10 mouse cellular contexts compared by ENCODE assay signal in genomic region chrX:75143124-75143555, GRCm38 (mm10). TPM values are rescaled to one million over a fixed set of nuclear protein-coding genes. Genes with fewer than 3 reads are reported as not detected.
DNase-seq lines count a peak whose midpoint lies in the region; ATAC-seq and TF ChIP-seq lines count a peak whose summit lies in the region.
"Not testable (repeated sequence)": the region's sequence is repeated elsewhere in the genome, so short reads cannot be mapped to it uniquely, and the experiment has no call there.
"Had no signal": no experiment of that assay in that cellular context is flagged by ENCODE, and none has a peak within 500 bp of the region (broad histone marks: within the 10 kb centered on the region; RNA-seq: fewer than 3 reads in every experiment).

No protein-coding gene starts in this region.

- not testable (repeated sequence) for H3K27me3 ChIP-seq in embryonic facial prominence, embryonic 14.5 days (replicated peaks; ENCODE audit: control insufficient read depth, insufficient read depth, low read length); heart, embryonic 12.5 days (replicated peaks); intestine, embryonic 15.5 days (replicated peaks); limb, embryonic 14.5 days (ENCODE audit: control insufficient read depth, insufficient read depth, low read length)

- peak; percentile 37; the same call in 1 of the 2 replicates for ATAC-seq in embryonic facial prominence, embryonic 14.5 days (ENCODE audit: low read depth)
- ATAC-seq in heart, embryonic 12.5 days (ENCODE audit: insufficient number of reproducible peaks, low FRiP score); limb, embryonic 14.5 days (ENCODE audit: low FRiP score, low read depth): not testable (repeated sequence)
- ATAC-seq in intestine, embryonic 15.5 days: peak; percentile 65
- peak; percentile 93 for ATAC-seq in megakaryocyte progenitor cell, adult 5-6 weeks (replicated peaks; ENCODE audit: poor library complexity)

- H3K9me3 ChIP-seq in embryonic facial prominence, embryonic 14.5 days (ENCODE audit: control insufficient read depth, low read length); heart, embryonic 12.5 days (replicated peaks); intestine, embryonic 15.5 days; limb, embryonic 14.5 days (ENCODE audit: control insufficient read depth, low read length): not testable (repeated sequence)

- peak; percentile 49 for DNase-seq in adrenal gland, postnatal 14 days
- peak; percentile 8 for DNase-seq in embryonic facial prominence, embryonic 14.5 days (ENCODE audit: low spot score)
- DNase-seq in limb, embryonic 14.5 days (ENCODE audit: low spot score): not testable (repeated sequence)
- DNase-seq in retina, embryonic 14.5 days (ENCODE audit: low spot score): peak; percentile 21
- DNase-seq in thymus, postnatal 4 days: peak; percentile 57

- 26% methylated on average over 12 of the region's 42 CpGs for WGBS in embryonic facial prominence, embryonic 14.5 days
- 26% methylated on average over 35 of the region's 42 CpGs for WGBS in heart, embryonic 12.5 days
- 41% methylated on average over 22 of the region's 42 CpGs for WGBS in intestine, embryonic 15.5 days
- 17% methylated on average over 9 of the region's 42 CpGs for WGBS in limb, embryonic 14.5 days

- H3K4me1 ChIP-seq in embryonic facial prominence, embryonic 14.5 days (ENCODE audit: control insufficient read depth, insufficient read depth, low read length); heart, embryonic 12.5 days (replicated peaks); intestine, embryonic 15.5 days (replicated peaks); limb, embryonic 14.5 days (ENCODE audit: control insufficient read depth, insufficient read depth, low read length): not testable (repeated sequence)

- H3K36me3 ChIP-seq in embryonic facial prominence, embryonic 14.5 days (ENCODE audit: control insufficient read depth, insufficient read depth, low read length); heart, embryonic 12.5 days; intestine, embryonic 15.5 days; limb, embryonic 14.5 days (ENCODE audit: control insufficient read depth, insufficient read depth, low read length): not testable (repeated sequence)

- peak overlapping the region; percentile 34 for H3K4me3 ChIP-seq in embryonic facial prominence, embryonic 14.5 days (ENCODE audit: low read depth, low read length)
- H3K4me3 ChIP-seq in heart, embryonic 12.5 days: peak overlapping the region; percentile 42
- peak overlapping the region; percentile 19 for H3K4me3 ChIP-seq in intestine, embryonic 15.5 days (replicated peaks)
- H3K4me3 ChIP-seq in limb, embryonic 14.5 days (replicated peaks; ENCODE audit: low read length): peak overlapping the region; percentile 33

- not testable (repeated sequence) for H3K27ac ChIP-seq in embryonic facial prominence, embryonic 14.5 days (replicated peaks; ENCODE audit: low read depth, low read length); heart, embryonic 12.5 days (ENCODE audit: poor library complexity, severe bottlenecking); intestine, embryonic 15.5 days; limb, embryonic 14.5 days (replicated peaks; ENCODE audit: low read depth, low read length)

- peak overlapping the region; percentile 56 for H3K4me2 ChIP-seq in embryonic facial prominence, embryonic 14.5 days (ENCODE audit: low read depth, low read length)
- H3K4me2 ChIP-seq in heart, embryonic 12.5 days: peak overlapping the region; percentile 69
- peak overlapping the region; percentile 57 for H3K4me2 ChIP-seq in intestine, embryonic 15.5 days (replicated peaks)
- H3K4me2 ChIP-seq in limb, embryonic 14.5 days (replicated peaks; ENCODE audit: low read depth, low read length, severe bottlenecking): peak overlapping the region; percentile 53

- TF ChIP-seq POLR2A in limb, embryonic 14.5 days (IDR thresholded peaks at IDR 0.05; ENCODE audit: borderline replicate concordance, extremely low read depth, insufficient read depth, insufficient read length): not testable (repeated sequence)

- peak overlapping the region; percentile 55 for H3K9ac ChIP-seq in embryonic facial prominence, embryonic 14.5 days (ENCODE audit: low read depth, low read length)
- not testable (repeated sequence) for H3K9ac ChIP-seq in heart, embryonic 12.5 days; intestine, embryonic 15.5 days
- 0 out of 2 replicates have a peak overlapping the region, but pooled peaks have one; percentile 25 for H3K9ac ChIP-seq in limb, embryonic 14.5 days (ENCODE audit: low read depth, low read length, severe bottlenecking)

RNA-seq across cellular contexts. Expression of gene Mpp1, which starts 12.3 kb away (rescaled TPM):
- total RNA-seq in adrenal gland, postnatal 14 days (2021): 41.6 and 41.8 TPM in 2 replicates
- 48.0 and 53.6 TPM in 2 replicates for polyA plus RNA-seq in embryonic facial prominence, embryonic 14.5 days (2014; fragmentation: Nextera tagmentation; extraction: Ambion mirVana)
- 26.4 and 27.5 TPM in 2 replicates for polyA plus RNA-seq in heart, embryonic 12.5 days (2016; fragmentation: Nextera tagmentation; extraction: Ambion mirVana)
- polyA plus RNA-seq in intestine, embryonic 15.5 days (2015; fragmentation: Nextera tagmentation; extraction: Ambion mirVana): 97.2 and 104 TPM in 2 replicates
- polyA plus RNA-seq in limb, embryonic 14.5 days (2012; rRNA removed): 34.3 and 44.5 TPM in 2 replicates
- polyA plus RNA-seq in limb, embryonic 14.5 days (2014; fragmentation: Nextera tagmentation; extraction: Ambion mirVana): 48.2 and 49.5 TPM in 2 replicates
- total RNA-seq in megakaryocyte progenitor cell, adult 5-6 weeks (2015): 69.3 and 70.2 TPM in 2 replicates
- 62.3 and 64.7 TPM in 2 replicates for total RNA-seq in megakaryocyte progenitor cell, adult 5-6 weeks (2017)

RNA-seq across cellular contexts. Expression of gene Smim9, which starts 20.4 kb away (rescaled TPM):
- not detected in 2 replicates for total RNA-seq in adrenal gland, postnatal 14 days (2021)
- not detected in 2 replicates for polyA plus RNA-seq in embryonic facial prominence, embryonic 14.5 days (2014; fragmentation: Nextera tagmentation; extraction: Ambion mirVana)
- polyA plus RNA-seq in heart, embryonic 12.5 days (2016; fragmentation: Nextera tagmentation; extraction: Ambion mirVana): not detected in 2 replicates
- not detected in 2 replicates for polyA plus RNA-seq in intestine, embryonic 15.5 days (2015; fragmentation: Nextera tagmentation; extraction: Ambion mirVana)
- not detected in 2 replicates for polyA plus RNA-seq in limb, embryonic 14.5 days (2012; rRNA removed)
- not detected in 2 replicates for polyA plus RNA-seq in limb, embryonic 14.5 days (2014; fragmentation: Nextera tagmentation; extraction: Ambion mirVana)
- not detected in 2 replicates for total RNA-seq in megakaryocyte progenitor cell, adult 5-6 weeks (2015)
- total RNA-seq in megakaryocyte progenitor cell, adult 5-6 weeks (2017): not detected in 2 replicates
- total RNA-seq: left cerebral cortex, postnatal 25 days had no signal
- polyA plus RNA-seq: thymus, adult 2 months had no signal

RNA-seq across cellular contexts. Expression of gene Dkc1, which starts 47.5 kb away (rescaled TPM):
- 45.7 and 57.9 TPM in 2 replicates for total RNA-seq in adrenal gland, postnatal 14 days (2021)
- polyA plus RNA-seq in embryonic facial prominence, embryonic 14.5 days (2014; fragmentation: Nextera tagmentation; extraction: Ambion mirVana): 109 and 125 TPM in 2 replicates
- polyA plus RNA-seq in heart, embryonic 12.5 days (2016; fragmentation: Nextera tagmentation; extraction: Ambion mirVana): 59.3 and 72.5 TPM in 2 replicates
- 134 and 158 TPM in 2 replicates for polyA plus RNA-seq in intestine, embryonic 15.5 days (2015; fragmentation: Nextera tagmentation; extraction: Ambion mirVana)
- polyA plus RNA-seq in limb, embryonic 14.5 days (2012; rRNA removed): 40.3 and 77.7 TPM in 2 replicates
- polyA plus RNA-seq in limb, embryonic 14.5 days (2014; fragmentation: Nextera tagmentation; extraction: Ambion mirVana): 116 and 118 TPM in 2 replicates
- 209 and 242 TPM in 2 replicates for total RNA-seq in megakaryocyte progenitor cell, adult 5-6 weeks (2015)
- 378 and 464 TPM in 2 replicates for total RNA-seq in megakaryocyte progenitor cell, adult 5-6 weeks (2017)

RNA-seq across cellular contexts. Expression of gene Gab3, which starts 57.9 kb away (rescaled TPM):
- 2.3 and 3.6 TPM in 2 replicates for total RNA-seq in adrenal gland, postnatal 14 days (2021)
- 1.7 and 2.3 TPM in 2 replicates for polyA plus RNA-seq in embryonic facial prominence, embryonic 14.5 days (2014; fragmentation: Nextera tagmentation; extraction: Ambion mirVana)
- 1.1 and 2.4 TPM in 2 replicates for polyA plus RNA-seq in heart, embryonic 12.5 days (2016; fragmentation: Nextera tagmentation; extraction: Ambion mirVana)
- 1.9 and 2.7 TPM in 2 replicates for polyA plus RNA-seq in intestine, embryonic 15.5 days (2015; fragmentation: Nextera tagmentation; extraction: Ambion mirVana)
- 1.6 and 2.0 TPM in 2 replicates for polyA plus RNA-seq in limb, embryonic 14.5 days (2012; rRNA removed)
- 2.4 and 2.7 TPM in 2 replicates for polyA plus RNA-seq in limb, embryonic 14.5 days (2014; fragmentation: Nextera tagmentation; extraction: Ambion mirVana)
- total RNA-seq in megakaryocyte progenitor cell, adult 5-6 weeks (2015): 3.4 and 4.1 TPM in 2 replicates
- 2.0 and 2.5 TPM in 2 replicates for total RNA-seq in megakaryocyte progenitor cell, adult 5-6 weeks (2017)
